Mouse (Mus musculus) heart, adult 2 months (tissue): ENCODE data around the gene Trappc2l.

ENCODE experiments used
- CTCF ChIP-seq: fragments of 200-600 bp; IDR thresholded peaks from 2 replicates; pipeline ENCODE4 v1.8.1; 2022; ENCODE audit warnings: antibody characterized with exemption, mild to moderate bottlenecking, moderate library complexity
- POLR2A ChIP-seq: fragments of 200-500 bp; IDR thresholded peaks from 2 replicates; pipeline ENCODE4 v1.6.1; 2011; ENCODE audit warnings: mild to moderate bottlenecking, low read depth, low read length, control low read depth; ENCODE audit not compliant: insufficient read depth

DNA sequence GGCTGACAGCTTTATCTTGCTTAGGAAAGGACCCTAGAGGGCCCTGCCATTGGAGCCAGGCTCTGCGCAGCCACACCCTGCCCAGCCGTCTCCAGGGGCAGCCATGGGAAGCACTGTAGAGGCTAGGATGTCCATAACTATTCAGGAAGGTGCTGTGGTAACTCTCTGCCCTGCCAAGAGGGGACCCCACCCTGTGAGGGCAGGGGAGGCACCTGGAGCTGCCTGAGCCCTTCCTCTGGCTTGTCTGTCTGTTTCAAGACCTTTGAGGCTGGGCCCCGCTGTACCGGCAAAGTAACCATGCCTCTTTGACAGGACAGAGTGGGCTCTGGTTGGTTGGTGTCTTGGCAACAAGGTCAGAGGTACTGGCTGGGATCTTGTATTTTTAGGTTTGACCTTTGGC, 29.4 kb downstream of the Trappc2l start:
- TF ChIP-seq POLR2A = no peak
- TF ChIP-seq CTCF = no peak
